8 mouse cellular contexts compared by ENCODE assay signal in genomic region chr3:90220531-90220951, GRCm38 (mm10). TPM values are rescaled to one million over a fixed set of nuclear protein-coding genes. Genes with fewer than 3 reads are reported as not detected.
DNase-seq lines count a peak whose midpoint lies in the region; ATAC-seq lines count a peak whose summit lies in the region.

No protein-coding gene starts in this region.

- DNase-seq in B cell, adult 2 months: peak; percentile 15
- peak; percentile 92 to 93 for DNase-seq in adrenal gland, postnatal 36 days
- DNase-seq in heart, adult 8-10 months (ENCODE audit: low spot score): peak; percentile 88
- peak; percentile 79 to 82 for DNase-seq in kidney, adult 8-10 months
- DNase-seq in liver, embryonic 13.5 days: peak; percentile 29
- peak; percentile 75 for DNase-seq in neural tube, embryonic 10.5 days (ENCODE audit: extremely low spot score, low spot score)
- peak; percentile 74 for DNase-seq in testis, postnatal 14 days (ENCODE audit: low spot score)

- H3K36me3 ChIP-seq in embryonic facial prominence, embryonic 15.5 days: peaks cover 19% of the 10 kb centered on the region
- H3K36me3 ChIP-seq in liver, embryonic 13.5 days: no peaks in the 10 kb centered on the region; the same call in 1 of the 2 replicates

- H3K9ac ChIP-seq in embryonic facial prominence, embryonic 15.5 days: peak overlapping the region; percentile 44
- peak overlapping the region; percentile 72 for H3K9ac ChIP-seq in liver, embryonic 13.5 days

- 1% methylated on average over 20 of the region's 20 CpGs for WGBS in embryonic facial prominence, embryonic 15.5 days
- WGBS in liver, embryonic 13.5 days (ENCODE audit: insufficient replicate concordance): under 1% methylated on average over 20 of the region's 20 CpGs

- H3K27ac ChIP-seq in embryonic facial prominence, embryonic 15.5 days (replicated peaks): peak overlapping the region; percentile 87
- H3K27ac ChIP-seq in liver, embryonic 13.5 days: peak overlapping the region; percentile 72

- peak; percentile 90 for ATAC-seq in embryonic facial prominence, embryonic 15.5 days (ENCODE audit: insufficient number of reproducible peaks, low FRiP score, low TSS enrichment, low read depth)
- ATAC-seq in liver, embryonic 13.5 days (ENCODE audit: low read depth): peak; percentile 73

- H3K4me3 ChIP-seq in embryonic facial prominence, embryonic 15.5 days (replicated peaks): peak overlapping the region; percentile 57
- peak overlapping the region; percentile 62 for H3K4me3 ChIP-seq in liver, embryonic 13.5 days (replicated peaks)

- no peaks in the 10 kb centered on the region for H3K9me3 ChIP-seq in embryonic facial prominence, embryonic 15.5 days (replicated peaks)
- no peaks in the 10 kb centered on the region for H3K9me3 ChIP-seq in liver, embryonic 13.5 days (replicated peaks)

- H3K27me3 ChIP-seq in embryonic facial prominence, embryonic 15.5 days: no peaks in the 10 kb centered on the region
- no peaks in the 10 kb centered on the region for H3K27me3 ChIP-seq in liver, embryonic 13.5 days

- peak overlapping the region; percentile 76 for H3K4me2 ChIP-seq in embryonic facial prominence, embryonic 15.5 days (replicated peaks)
- H3K4me2 ChIP-seq in liver, embryonic 13.5 days: peak overlapping the region; percentile 82

- peaks cover 11% of the 10 kb centered on the region for H3K4me1 ChIP-seq in embryonic facial prominence, embryonic 15.5 days
- H3K4me1 ChIP-seq in liver, embryonic 13.5 days (replicated peaks): peaks cover 35% of the 10 kb centered on the region

RNA-seq across cellular contexts. Expression of gene Rab13, which starts 7.0 kb away (rescaled TPM):
- 10 to 100 TPM; 24.6 to 39.0 TPM for total RNA-seq in adrenal gland, postnatal 36 days (2021)
- 34.0 and 35.0 TPM in 2 replicates for polyA plus RNA-seq in embryonic facial prominence, embryonic 15.5 days (2015; fragmentation: Nextera tagmentation; extraction: Ambion mirVana)
- 1 to 10 TPM; 3.1 to 5.6 (median 4.4) TPM for total RNA-seq in heart, adult 8-10 months (2022)
- 5.9 and 6.0 TPM in 2 replicates for polyA plus RNA-seq in liver, embryonic 13.5 days (2015; fragmentation: Nextera tagmentation; extraction: Ambion mirVana)

RNA-seq across cellular contexts. Expression of gene Rps27, which starts 7.1 kb away (rescaled TPM):
- 1,000 to 10,000 TPM; 1,883 to 1,933 TPM for total RNA-seq in adrenal gland, postnatal 36 days (2021)
- polyA plus RNA-seq in embryonic facial prominence, embryonic 15.5 days (2015; fragmentation: Nextera tagmentation; extraction: Ambion mirVana): 1,680 and 1,915 TPM in 2 replicates
- total RNA-seq in heart, adult 8-10 months (2022): 1,000 to 10,000 TPM; 1,126 to 1,409 (median 1,219) TPM
- 679 and 820 TPM in 2 replicates for polyA plus RNA-seq in liver, embryonic 13.5 days (2015; fragmentation: Nextera tagmentation; extraction: Ambion mirVana)

RNA-seq across cellular contexts. Expression of gene Jtb, which starts 10.9 kb away (rescaled TPM):
- 10 to 100 TPM; 63.2 to 70.8 TPM for total RNA-seq in adrenal gland, postnatal 36 days (2021)
- 111 and 121 TPM in 2 replicates for polyA plus RNA-seq in embryonic facial prominence, embryonic 15.5 days (2015; fragmentation: Nextera tagmentation; extraction: Ambion mirVana)
- total RNA-seq in heart, adult 8-10 months (2022): 10 to 100 TPM; 40.2 to 51.1 (median 42.2) TPM
- 59.5 and 61.1 TPM in 2 replicates for polyA plus RNA-seq in liver, embryonic 13.5 days (2015; fragmentation: Nextera tagmentation; extraction: Ambion mirVana)

RNA-seq across cellular contexts. Expression of gene Creb3l4, which starts 22.8 kb away (rescaled TPM):
- total RNA-seq in adrenal gland, postnatal 36 days (2021): under 1 TPM; 0.20 to 0.66 TPM
- 6.1 and 7.3 TPM in 2 replicates for polyA plus RNA-seq in embryonic facial prominence, embryonic 15.5 days (2015; fragmentation: Nextera tagmentation; extraction: Ambion mirVana)
- total RNA-seq in heart, adult 8-10 months (2022): under 1 TPM in 2 of 4 experiments, not detected in 2; 0.38 to 0.81 TPM
- polyA plus RNA-seq in liver, embryonic 13.5 days (2015; fragmentation: Nextera tagmentation; extraction: Ambion mirVana): 0.36 and 0.41 TPM in 2 replicates

RNA-seq across cellular contexts. Expression of gene Slc39a1, which starts 27.4 kb away (rescaled TPM):
- 100 to 1,000 TPM; 127 to 142 TPM for total RNA-seq in adrenal gland, postnatal 36 days (2021)
- polyA plus RNA-seq in embryonic facial prominence, embryonic 15.5 days (2015; fragmentation: Nextera tagmentation; extraction: Ambion mirVana): 107 and 115 TPM in 2 replicates
- 10 to 100 TPM; 65.1 to 79.2 (median 75.5) TPM for total RNA-seq in heart, adult 8-10 months (2022)
- 31.6 and 34.1 TPM in 2 replicates for polyA plus RNA-seq in liver, embryonic 13.5 days (2015; fragmentation: Nextera tagmentation; extraction: Ambion mirVana)

Comparison
In these comparisons a context has a peak if more than half of its experiments do, and no peak if none do; other contexts are left out.
1. Peak in every context shown above with its lines: DNase-seq, ATAC-seq, H3K4me3 ChIP-seq and H3K27ac ChIP-seq.
2. DNase-seq: peak in every context shown above with its lines; median percentile 92 in adrenal gland, postnatal 36 days; 88 in heart, adult 8-10 months; 80 in kidney, adult 8-10 months; 75 in neural tube, embryonic 10.5 days; 74 in testis, postnatal 14 days; 29 in liver, embryonic 13.5 days; 15 in B cell, adult 2 months.